Mouse (Mus musculus) heart, postnatal 0 days (tissue): ENCODE results near the gene Dnm1. TPM values are rescaled to one million over a fixed set of nuclear protein-coding genes. Genes with fewer than 3 reads are reported as not detected.

ENCODE experiments used
- ATAC-seq: fragments of 200-750 bp; cut with Nextera tagmentation; 2 replicates; pipeline ENCODE4 v1.8.0; 2017; ENCODE audit warnings: low read depth, moderate number of reproducible peaks, moderate library complexity; ENCODE audit not compliant: insufficient read depth
- DNase-seq: peaks from one replicate; pipeline ENCODE4 v3.0.0-alpha.2; 2016; ENCODE audit warnings: low spot score
- H3K27ac ChIP-seq: fragments of 300-500 bp; sonication (generic); 2 replicates; pipeline ENCODE4 v1.5.1; 2014; ENCODE audit warnings: low read depth, mild to moderate bottlenecking
- H3K27me3 ChIP-seq: fragments of 300-500 bp; sonication (generic); 2 replicates; pipeline ENCODE4 v1.6.1; 2014; ENCODE audit warnings: low read length, mixed read lengths; ENCODE audit not compliant: control insufficient read depth, insufficient read depth
- H3K36me3 ChIP-seq: fragments of 300-500 bp; sonication (generic); replicated peaks from 2 replicates; pipeline ENCODE4 v1.6.1; 2014; ENCODE audit warnings: low read length, mixed read lengths; ENCODE audit not compliant: control insufficient read depth, insufficient read depth
- H3K4me1 ChIP-seq: fragments of 300-500 bp; sonication (generic); 2 replicates; pipeline ENCODE4 v1.6.1; 2014; ENCODE audit warnings: antibody characterized with exemption; ENCODE audit not compliant: control insufficient read depth, insufficient read depth
- H3K4me2 ChIP-seq: fragments of 300-500 bp; sonication (generic); 2 replicates; pipeline ENCODE4 v1.6.1; 2014; ENCODE audit warnings: low read depth, mild to moderate bottlenecking, low read length, moderate library complexity
- H3K4me3 ChIP-seq: fragments of 300-500 bp; sonication (generic); 2 replicates; pipeline ENCODE4 v1.5.1; 2014; ENCODE audit warnings: low read depth, low read length
- H3K9ac ChIP-seq: fragments of 300-500 bp; sonication (generic); replicated peaks from 2 replicates; pipeline ENCODE4 v1.6.1; 2014; ENCODE audit warnings: low read depth, low read length, mixed read lengths
- H3K9me3 ChIP-seq: fragments of 300-500 bp; sonication (generic); replicated peaks from 2 replicates; pipeline ENCODE4 v1.6.1; 2016; ENCODE audit warnings: low read length; ENCODE audit not compliant: control insufficient read depth
- CTCF ChIP-seq: IDR thresholded peaks from 2 replicates; pipeline ENCODE4 v1.5.1; 2016; ENCODE audit warnings: antibody characterized with exemption, control low read depth, low read depth
- EP300 ChIP-seq: IDR thresholded peaks from 2 replicates; pipeline ENCODE4 v1.6.1; 2016; ENCODE audit warnings: antibody characterized with exemption, low read depth
- WGBS: fragments of 180-500 bp; shearing (Covaris S2); extraction: QIAGEN DNeasy Blood & Tissue Kit; methylation state at CpG from one replicate; pipeline ENCODE4 v1.1.7; 2014; 5-methylcytosine and 5-hydroxymethylcytosine counted together
- polyA plus RNA-seq: library from polyadenylated mRNA; unstranded; fragments of >200 nt; fragmentation: Nextera tagmentation; extraction: Ambion mirVana; gene quantifications from 2 replicates; pipeline ENCODE4 v1.2.1, GENCODE M21; 2015
- total RNA-seq: library from RNA; depleted of rRNA; stranded (reverse); fragments of >200 nt; gene quantifications from 2 replicates; pipeline ENCODE4 v1.2.3, GENCODE M21; 2014; ENCODE audit warnings: low replicate concordance

The Dnm1 gene
- total and polyA plus RNA-seq, 2 experiments from 2014 or later = 1.5 to 10.3 TPM

DNA sequence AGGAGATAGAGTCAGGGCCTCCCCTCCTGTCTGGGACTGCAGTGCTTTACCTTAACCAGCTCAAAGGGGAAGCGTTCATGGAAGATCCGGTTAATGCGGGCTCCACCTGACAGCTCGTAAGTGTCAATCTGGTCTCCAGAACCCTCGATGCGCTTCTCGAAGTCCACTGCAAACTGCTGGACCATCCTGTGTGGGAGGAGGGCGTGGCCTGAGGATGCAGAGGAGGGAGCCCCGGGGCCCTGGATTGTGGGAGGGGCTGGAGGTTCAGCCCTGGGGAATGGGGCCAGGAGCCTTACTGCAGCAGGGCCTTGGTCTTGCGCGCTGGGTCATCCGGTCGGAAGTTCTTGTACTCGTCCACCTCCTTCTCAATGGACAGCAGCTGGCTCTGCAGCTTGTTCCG, 17.2 kb downstream of the Dnm1 start:
- WGBS = 43% methylated on average over 15 of the region's 15 CpGs
- H3K4me1 ChIP-seq = no peaks in the 10 kb centered on the region
- H3K9me3 ChIP-seq = no peaks in the 10 kb centered on the region
- H3K4me3 ChIP-seq = no peak overlapping the region
- ATAC-seq (0 out of 2 replicates have a peak, but pooled peaks have one; percentile 17), DNase-seq (no peak)
- no peak overlapping the region for H3K27ac ChIP-seq
- no peak overlapping the region for H3K9ac ChIP-seq
- no peak overlapping the region for H3K4me2 ChIP-seq
- TF ChIP-seq EP300 (no peak), CTCF (no peak)
- no peaks in the 10 kb centered on the region for H3K36me3 ChIP-seq
- H3K27me3 ChIP-seq = peaks cover 30% of the 10 kb centered on the region

GRCm38 (mm10) chr2:32332159-32332558, 21.0 kb downstream of the Dnm1 start:
- no peaks in the 10 kb centered on the region for H3K9me3 ChIP-seq
- peaks cover 30% of the 10 kb centered on the region for H3K27me3 ChIP-seq
- H3K9ac ChIP-seq = no peak overlapping the region
- no peak overlapping the region for H3K4me2 ChIP-seq
- no peaks in the 10 kb centered on the region for H3K4me1 ChIP-seq
- ATAC-seq (no peak), DNase-seq (no peak)
- WGBS = 77% methylated on average over 5 of the region's 5 CpGs
- no peak overlapping the region for H3K27ac ChIP-seq
- TF ChIP-seq CTCF (no peak), EP300 (no peak)
- no peak overlapping the region for H3K4me3 ChIP-seq
- H3K36me3 ChIP-seq = no peaks in the 10 kb centered on the region

- no peaks in the 10 kb centered on the region for H3K9me3 ChIP-seq
- DNase-seq (no peak), ATAC-seq (0 out of 2 replicates have a peak, but pooled peaks have one; percentile 31)
- peaks cover 20% of the 10 kb centered on the region; the same call in 1 of the 2 replicates for H3K27me3 ChIP-seq
- 42% methylated on average over 6 of the region's 6 CpGs for WGBS
- no peak overlapping the region for H3K4me2 ChIP-seq
- no peak overlapping the region for H3K27ac ChIP-seq
- no peaks in the 10 kb centered on the region for H3K36me3 ChIP-seq
- no peak overlapping the region for H3K4me3 ChIP-seq
- no peaks in the 10 kb centered on the region for H3K4me1 ChIP-seq
- TF ChIP-seq CTCF (no peak), EP300 (no peak)
- H3K9ac ChIP-seq = no peak overlapping the region
Observed at GRCm38 (mm10) chr2:32329531-32329930, 23.6 kb downstream of the Dnm1 start.

DNA sequence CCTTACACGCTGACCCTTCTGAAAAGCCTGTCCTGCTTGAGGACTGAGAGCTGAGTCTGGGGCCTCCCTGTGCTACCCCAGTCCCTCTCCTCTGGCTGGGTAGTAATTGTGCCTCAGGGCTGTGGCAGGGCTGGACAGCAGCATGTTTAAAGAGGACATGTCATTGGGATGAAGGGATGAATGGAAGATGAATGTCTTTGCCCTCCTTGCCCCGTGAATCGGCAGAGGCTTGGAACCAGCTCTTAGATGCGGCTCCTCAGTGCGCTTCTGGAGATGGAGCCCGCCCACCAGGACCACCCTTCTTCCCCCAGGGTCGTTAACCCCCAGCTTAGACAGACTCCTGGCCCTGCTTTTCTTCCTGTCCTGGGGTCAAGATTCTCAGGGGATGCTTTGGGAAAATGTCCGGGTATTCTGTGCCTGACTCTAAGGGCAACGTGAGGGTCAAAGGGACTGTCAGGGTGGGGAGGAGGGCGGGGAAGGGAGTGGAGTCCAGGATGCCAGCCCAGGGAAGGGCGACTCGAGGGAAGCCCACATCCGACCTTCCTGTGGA, 24.2 kb downstream of the Dnm1 start:
- DNase-seq (no peak), ATAC-seq (no peak)
- H3K4me3 ChIP-seq = no peak overlapping the region
- no peak overlapping the region for H3K4me2 ChIP-seq
- H3K4me1 ChIP-seq = no peaks in the 10 kb centered on the region
- H3K27ac ChIP-seq = no peak overlapping the region
- H3K27me3 ChIP-seq = peaks cover 15% of the 10 kb centered on the region; the same call in 1 of the 2 replicates
- no peaks in the 10 kb centered on the region for H3K36me3 ChIP-seq
- WGBS = 45% methylated on average over 13 of the region's 13 CpGs
- TF ChIP-seq CTCF = no peak
- no peak for TF ChIP-seq EP300
- H3K9ac ChIP-seq = no peak overlapping the region
- H3K9me3 ChIP-seq = no peaks in the 10 kb centered on the region

DNA sequence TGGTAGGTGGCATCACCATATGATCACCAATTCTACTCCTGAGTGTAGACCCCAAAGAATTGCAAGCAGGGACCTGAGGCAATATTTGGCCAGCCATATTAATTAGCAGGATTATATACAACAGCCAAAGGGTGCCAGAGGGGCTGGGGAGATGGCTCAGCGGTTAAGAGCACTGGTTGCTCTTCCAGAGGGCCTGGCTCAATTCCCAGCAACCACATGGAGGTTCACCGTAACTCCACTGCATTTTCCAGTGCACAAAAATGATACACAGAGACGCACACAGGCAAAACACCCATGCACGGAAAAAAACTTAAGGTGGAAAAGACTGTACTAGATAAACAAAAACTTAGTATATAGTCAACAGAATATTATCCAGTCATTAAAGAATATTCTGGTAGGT, 25.9 kb downstream of the Dnm1 start:
- no peaks in the 10 kb centered on the region for H3K36me3 ChIP-seq
- TF ChIP-seq CTCF = no peak
- ATAC-seq = no peak

GRCm38 (mm10) chr2:32325342-32325741, 27.8 kb downstream of the Dnm1 start:
- Histone ChIP-seq H3K4me3 (no peak overlapping the region), H3K27ac (no peak overlapping the region), H3K9me3 (no peaks in the 10 kb centered on the region), H3K4me1 (no peaks in the 10 kb centered on the region), H3K36me3 (no peaks in the 10 kb centered on the region), H3K27me3 (no peaks in the 10 kb centered on the region), H3K4me2 (no peak overlapping the region), H3K9ac (no peak overlapping the region)
- WGBS = 44% methylated on average over 7 of the region's 7 CpGs
- TF ChIP-seq EP300 (no peak), CTCF (no peak)
- ATAC-seq (no peak; the same call in 1 of the 2 replicates), DNase-seq (no peak)

More for the DNA sequence above, 25.9 kb downstream of the Dnm1 start:
- no peak overlapping the region for H3K4me3 ChIP-seq
- no peak overlapping the region for H3K27ac ChIP-seq
- H3K4me2 ChIP-seq = no peak overlapping the region
- H3K9ac ChIP-seq = no peak overlapping the region
- H3K4me1 ChIP-seq = no peaks in the 10 kb centered on the region
- WGBS = 67% methylated on average over 4 of the region's 4 CpGs
- no peak for DNase-seq
- 0 out of 2 replicates have a peak, but pooled peaks cover 1% of the 10 kb centered on the region for H3K27me3 ChIP-seq
- no peaks in the 10 kb centered on the region for H3K9me3 ChIP-seq
